Mouse (Mus musculus) hindbrain, embryonic 16.5 days (tissue): Measurements from ENCODE around the gene Nr1d1. TPM values are rescaled to one million over a fixed set of nuclear protein-coding genes. Genes with fewer than 3 reads are reported as not detected.
A peak's percentile ranks its signal among the peaks of the same experiment; 100 is the strongest.

ENCODE experiments used
- ATAC-seq: fragments of 200-750 bp; cut with Nextera tagmentation; 2 replicates; pipeline ENCODE4 v1.8.0; 2017; ENCODE audit warnings: moderate TSS enrichment, moderate library complexity
- H3K27ac ChIP-seq: fragments of 300-500 bp; sonication (generic); 2 replicates; pipeline ENCODE4 v1.5.1; 2014; ENCODE audit warnings: low read depth, mild to moderate bottlenecking, control low read depth, low read length, moderate library complexity
- H3K27me3 ChIP-seq: fragments of 300-500 bp; sonication (generic); replicated peaks from 2 replicates; pipeline ENCODE4 v1.6.1; 2014; ENCODE audit warnings: low read length; ENCODE audit not compliant: control insufficient read depth, insufficient read depth
- H3K36me3 ChIP-seq: fragments of 300-500 bp; sonication (generic); 2 replicates; pipeline ENCODE4 v1.6.1; 2014; ENCODE audit warnings: mild to moderate bottlenecking, low read length, moderate library complexity, mixed read lengths; ENCODE audit not compliant: control insufficient read depth, insufficient read depth
- H3K4me1 ChIP-seq: fragments of 300-500 bp; sonication (generic); 2 replicates; pipeline ENCODE4 v1.6.1; 2014; ENCODE audit warnings: low read depth, low read length; ENCODE audit not compliant: control insufficient read depth, insufficient read depth
- H3K4me2 ChIP-seq: fragments of 300-500 bp; sonication (generic); 2 replicates; pipeline ENCODE4 v1.6.1; 2014; ENCODE audit warnings: mild to moderate bottlenecking, low read length, control low read depth, moderate library complexity
- H3K4me3 ChIP-seq: fragments of 300-500 bp; sonication (generic); 2 replicates; pipeline ENCODE4 v1.5.1; 2014; ENCODE audit warnings: mild to moderate bottlenecking, low read length, control low read depth, moderate library complexity
- H3K9ac ChIP-seq: fragments of 300-500 bp; sonication (generic); 2 replicates; pipeline ENCODE4 v1.6.1; 2014; ENCODE audit warnings: low read depth, mild to moderate bottlenecking, control low read depth, low read length, moderate library complexity
- H3K9me3 ChIP-seq: fragments of 300-500 bp; sonication (generic); 2 replicates; pipeline ENCODE4 v1.6.1; 2014; ENCODE audit warnings: mild to moderate bottlenecking, low read length, moderate library complexity; ENCODE audit not compliant: control insufficient read depth
- WGBS: fragments of 180-500 bp; shearing (Covaris S2); extraction: QIAGEN DNeasy Blood & Tissue Kit; methylation state at CpG from one replicate; pipeline ENCODE4 v1.1.7; 2014; 5-methylcytosine and 5-hydroxymethylcytosine counted together
- polyA plus RNA-seq: library from polyadenylated mRNA; unstranded; fragments of >200 nt; fragmentation: Nextera tagmentation; extraction: Ambion mirVana; gene quantifications from 2 replicates; pipeline ENCODE4 v1.2.1, GENCODE M21; 2015

The Nr1d1 gene
- polyA plus RNA-seq, 1 experiment from 2014 or later, result 4.9 TPM

- Histone ChIP-seq H3K4me2 (peak overlapping the region; percentile 40), H3K27me3 (no peaks in the 10 kb centered on the region), H3K9ac (peak overlapping the region; percentile 45), H3K4me3 (peak overlapping the region; percentile 12; the same call in 1 of the 2 replicates), H3K9me3 (no peaks in the 10 kb centered on the region), H3K36me3 (peaks cover 48% of the 10 kb centered on the region), H3K27ac (peak overlapping the region; percentile 84), H3K4me1 (peaks cover 42% of the 10 kb centered on the region)
- 19% methylated on average over 33 of the region's 39 CpGs for WGBS
- ATAC-seq, result no peak
Observed at GRCm38 (mm10) chr11:98768127-98769006, 6.8 kb downstream of the Nr1d1 start.

GRCm38 (mm10) chr11:98767713-98768112, 7.4 kb downstream of the Nr1d1 start:
- Histone ChIP-seq H3K4me2 (peak overlapping the region; percentile 40), H3K9me3 (no peaks in the 10 kb centered on the region), H3K4me3 (no peak overlapping the region), H3K36me3 (peaks cover 54% of the 10 kb centered on the region), H3K27me3 (no peaks in the 10 kb centered on the region), H3K4me1 (peaks cover 37% of the 10 kb centered on the region), H3K9ac (peak overlapping the region; percentile 45; the same call in 1 of the 2 replicates), H3K27ac (peak overlapping the region; percentile 84)
- no peak for ATAC-seq
- 9% methylated on average over 4 of the region's 4 CpGs for WGBS

- ATAC-seq, result no peak
- Histone ChIP-seq H3K4me3 (no peak overlapping the region), H3K27ac (no peak overlapping the region; the same call in 1 of the 2 replicates), H3K9ac (no peak overlapping the region), H3K4me1 (peaks cover 37% of the 10 kb centered on the region), H3K9me3 (no peaks in the 10 kb centered on the region), H3K27me3 (no peaks in the 10 kb centered on the region), H3K36me3 (peaks cover 55% of the 10 kb centered on the region), H3K4me2 (no peak overlapping the region)
- 19% methylated on average over 9 of the region's 9 CpGs for WGBS
Observed at GRCm38 (mm10) chr11:98767276-98767675, 7.9 kb downstream of the Nr1d1 start.

- Histone ChIP-seq H3K9me3 (no peaks in the 10 kb centered on the region), H3K4me1 (peaks cover 37% of the 10 kb centered on the region), H3K4me2 (no peak overlapping the region), H3K4me3 (no peak overlapping the region), H3K27ac (peak overlapping the region; percentile 17; the same call in 1 of the 2 replicates), H3K36me3 (peaks cover 59% of the 10 kb centered on the region), H3K9ac (no peak overlapping the region), H3K27me3 (no peaks in the 10 kb centered on the region)
- no peak for ATAC-seq
- WGBS, result 40% methylated on average over 5 of the region's 5 CpGs
Observed at GRCm38 (mm10) chr11:98766816-98767215, 8.3 kb downstream of the Nr1d1 start.

GRCm38 (mm10) chr11:98766346-98766745, 8.8 kb downstream of the Nr1d1 start:
- Histone ChIP-seq H3K4me3 (no peak overlapping the region), H3K9ac (no peak overlapping the region), H3K9me3 (no peaks in the 10 kb centered on the region), H3K27me3 (no peaks in the 10 kb centered on the region), H3K4me1 (peaks cover 37% of the 10 kb centered on the region), H3K27ac (no peak overlapping the region; the same call in 1 of the 2 replicates), H3K4me2 (no peak overlapping the region), H3K36me3 (peaks cover 60% of the 10 kb centered on the region)
- ATAC-seq, result no peak
- 35% methylated on average over 2 of the region's 2 CpGs for WGBS

- Histone ChIP-seq H3K4me2 (no peak overlapping the region), H3K36me3 (peaks cover 60% of the 10 kb centered on the region), H3K27ac (peak overlapping the region; percentile 79), H3K9me3 (no peaks in the 10 kb centered on the region), H3K9ac (peak overlapping the region; percentile 35; the same call in 1 of the 2 replicates), H3K4me3 (no peak overlapping the region), H3K27me3 (no peaks in the 10 kb centered on the region), H3K4me1 (peaks cover 37% of the 10 kb centered on the region)
- ATAC-seq, result peak; percentile 43
- 27% methylated on average over 9 of the region's 9 CpGs for WGBS
Observed at GRCm38 (mm10) chr11:98765421-98766309, 9.5 kb downstream of the Nr1d1 start.

- Histone ChIP-seq H3K9me3 (no peaks in the 10 kb centered on the region), H3K27ac (peak overlapping the region; percentile 79; the same call in 1 of the 2 replicates), H3K4me1 (peaks cover 37% of the 10 kb centered on the region), H3K4me3 (no peak overlapping the region), H3K4me2 (no peak overlapping the region), H3K9ac (no peak overlapping the region), H3K36me3 (peaks cover 58% of the 10 kb centered on the region), H3K27me3 (no peaks in the 10 kb centered on the region)
- ATAC-seq, result no peak
Observed at GRCm38 (mm10) chr11:98764746-98765145, 10.4 kb downstream of the Nr1d1 start.

GRCm38 (mm10) chr11:98764091-98764490, 11.0 kb downstream of the Nr1d1 start:
- H3K27ac ChIP-seq, result peak overlapping the region; percentile 17; the same call in 1 of the 2 replicates
- H3K36me3 ChIP-seq, result peaks cover 51% of the 10 kb centered on the region
- 84% methylated on average over 18 of the region's 18 CpGs for WGBS
- ATAC-seq, result no peak
- H3K9ac ChIP-seq, result no peak overlapping the region
- H3K4me1 ChIP-seq, result peaks cover 37% of the 10 kb centered on the region
- H3K27me3 ChIP-seq, result no peaks in the 10 kb centered on the region
- no peak overlapping the region for H3K4me3 ChIP-seq
- no peaks in the 10 kb centered on the region for H3K9me3 ChIP-seq
- no peak overlapping the region for H3K4me2 ChIP-seq

GRCm38 (mm10) chr11:98763502-98763861, 11.7 kb downstream of the Nr1d1 start:
- Histone ChIP-seq H3K36me3 (peaks cover 47% of the 10 kb centered on the region), H3K9me3 (no peaks in the 10 kb centered on the region), H3K4me2 (no peak overlapping the region), H3K4me1 (peaks cover 32% of the 10 kb centered on the region), H3K9ac (no peak overlapping the region), H3K4me3 (no peak overlapping the region), H3K27ac (no peak overlapping the region), H3K27me3 (no peaks in the 10 kb centered on the region)
- ATAC-seq, result no peak
- 78% methylated on average over 8 of the region's 8 CpGs for WGBS
